ENCODE assay signal across 7 mouse cellular contexts in genomic region chr6:47651385-47651718, GRCm38 (mm10). TPM values are rescaled to one million over a fixed set of nuclear protein-coding genes. Genes with fewer than 3 reads are reported as not detected.
DNase-seq lines count a peak whose midpoint lies in the region; ATAC-seq lines count a peak whose summit lies in the region.
"Not testable (repeated sequence)": the region's sequence is repeated elsewhere in the genome, so short reads cannot be mapped to it uniquely, and the experiment has no call there.

No protein-coding gene starts in this region.

- WGBS in forebrain, embryonic 13.5 days, result 1% methylated on average over 22 of the region's 23 CpGs
- WGBS in heart, embryonic 15.5 days, result under 1% methylated on average over 22 of the region's 23 CpGs
- 2% methylated on average over 22 of the region's 23 CpGs for WGBS in intestine, embryonic 16.5 days
- WGBS in limb, embryonic 15.5 days, result 2% methylated on average over 22 of the region's 23 CpGs
- 1% methylated on average over 22 of the region's 23 CpGs for WGBS in macrophage (ENCODE audit: missing documents)
- WGBS in neural tube, embryonic 11.5 days, result 3% methylated on average over 22 of the region's 23 CpGs

- not testable (repeated sequence) for H3K9me3 ChIP-seq in forebrain, embryonic 13.5 days (replicated peaks); heart, embryonic 15.5 days (replicated peaks); intestine, embryonic 16.5 days (ENCODE audit: control insufficient read depth, low read length); limb, embryonic 15.5 days; neural tube, embryonic 11.5 days (ENCODE audit: control insufficient read depth, low read length)

- H3K27me3 ChIP-seq in forebrain, embryonic 13.5 days; heart, embryonic 15.5 days; intestine, embryonic 16.5 days (replicated peaks; ENCODE audit: control insufficient read depth, insufficient read depth, low read length); limb, embryonic 15.5 days; neural tube, embryonic 11.5 days (ENCODE audit: control insufficient read depth, insufficient read depth, low read length): not testable (repeated sequence)

- peak overlapping the region; percentile 67 for H3K4me3 ChIP-seq in forebrain, embryonic 13.5 days
- peak overlapping the region; percentile 62 for H3K4me3 ChIP-seq in heart, embryonic 15.5 days
- H3K4me3 ChIP-seq in intestine, embryonic 16.5 days (ENCODE audit: low read length), result peak overlapping the region; percentile 73
- peak overlapping the region; percentile 66 for H3K4me3 ChIP-seq in limb, embryonic 15.5 days
- H3K4me3 ChIP-seq in macrophage (ENCODE audit: inconsistent target), result peak overlapping the region; percentile 62
- peak overlapping the region; percentile 55 for H3K4me3 ChIP-seq in neural tube, embryonic 11.5 days (ENCODE audit: low read depth, low read length)

- DNase-seq in neural tube, embryonic 11.5 days (ENCODE audit: low spot score), result not testable (repeated sequence)

- peak overlapping the region; percentile 77 for H3K9ac ChIP-seq in forebrain, embryonic 13.5 days
- peak overlapping the region; percentile 47 for H3K9ac ChIP-seq in heart, embryonic 15.5 days
- H3K9ac ChIP-seq in intestine, embryonic 16.5 days (ENCODE audit: low read depth, low read length), result peak overlapping the region; percentile 75
- peak overlapping the region; percentile 55 for H3K9ac ChIP-seq in limb, embryonic 15.5 days
- peak overlapping the region; percentile 61 for H3K9ac ChIP-seq in neural tube, embryonic 11.5 days (ENCODE audit: low read length)

- not testable (repeated sequence) for H3K36me3 ChIP-seq in forebrain, embryonic 13.5 days (ENCODE audit: poor library complexity, severe bottlenecking); heart, embryonic 15.5 days; intestine, embryonic 16.5 days (ENCODE audit: control insufficient read depth, insufficient read depth, low read length); limb, embryonic 15.5 days; macrophage (ENCODE audit: inconsistent target); neural tube, embryonic 11.5 days (ENCODE audit: control insufficient read depth, insufficient read depth, low read length)

- H3K4me1 ChIP-seq in forebrain, embryonic 13.5 days; heart, embryonic 15.5 days (replicated peaks); intestine, embryonic 16.5 days (ENCODE audit: control insufficient read depth, insufficient read depth, low read length); limb, embryonic 15.5 days; neural tube, embryonic 11.5 days (ENCODE audit: control insufficient read depth, insufficient read depth, low read length): not testable (repeated sequence)

- H3K4me2 ChIP-seq in forebrain, embryonic 13.5 days, result peak overlapping the region; percentile 68
- peak overlapping the region; percentile 86 for H3K4me2 ChIP-seq in heart, embryonic 15.5 days
- H3K4me2 ChIP-seq in intestine, embryonic 16.5 days (ENCODE audit: low read depth, low read length), result peak overlapping the region; percentile 67
- H3K4me2 ChIP-seq in limb, embryonic 15.5 days, result peak overlapping the region; percentile 75
- peak overlapping the region; percentile 65 for H3K4me2 ChIP-seq in neural tube, embryonic 11.5 days (ENCODE audit: low read depth)

- 0 out of 2 replicates have a peak, but pooled peaks have one; percentile 20 for ATAC-seq in common myeloid progenitor, adult 5-6 weeks (replicated peaks; ENCODE audit: low read depth, poor library complexity, severe bottlenecking)
- not testable (repeated sequence) for ATAC-seq in forebrain, embryonic 13.5 days; neural tube, embryonic 11.5 days (ENCODE audit: insufficient read depth, low FRiP score, low TSS enrichment)
- ATAC-seq in heart, embryonic 15.5 days (replicated peaks; ENCODE audit: insufficient number of reproducible peaks, insufficient read depth, low FRiP score, low read depth), result peak; percentile 15; the same call in 1 of the 2 replicates
- ATAC-seq in intestine, embryonic 16.5 days, result peak; percentile 27
- 0 out of 2 replicates have a peak, but pooled peaks have one; percentile 11 for ATAC-seq in limb, embryonic 15.5 days (ENCODE audit: insufficient number of reproducible peaks, low FRiP score, low TSS enrichment, low read depth)

- H3K27ac ChIP-seq in forebrain, embryonic 13.5 days, result peak overlapping the region; percentile 44; the same call in 1 of the 2 replicates
- not testable (repeated sequence) for H3K27ac ChIP-seq in heart, embryonic 15.5 days; intestine, embryonic 16.5 days (ENCODE audit: low read length); neural tube, embryonic 11.5 days (ENCODE audit: low read depth, low read length)
- peak overlapping the region; percentile 82 for H3K27ac ChIP-seq in limb, embryonic 15.5 days
- 0 out of 2 replicates have a peak overlapping the region, but pooled peaks have one; percentile 34 for H3K27ac ChIP-seq in macrophage

- not testable (repeated sequence) for H3K79me2 ChIP-seq in macrophage (ENCODE audit: inconsistent target)

RNA-seq across cellular contexts. Expression of gene Ezh2, which starts 56.2 kb away (rescaled TPM):
- 281 and 287 TPM in 2 replicates for total RNA-seq in common myeloid progenitor, adult 5-6 weeks (2017)
- 221 and 241 TPM in 2 replicates for polyA plus RNA-seq in forebrain, embryonic 13.5 days (2015; fragmentation: Nextera tagmentation; extraction: Ambion mirVana)
- polyA plus RNA-seq in heart, embryonic 15.5 days (2015; fragmentation: Nextera tagmentation; extraction: Ambion mirVana), result 49.7 and 50.8 TPM in 2 replicates
- 50.0 and 54.6 TPM in 2 replicates for polyA plus RNA-seq in intestine, embryonic 16.5 days (2015; fragmentation: Nextera tagmentation; extraction: Ambion mirVana)
- 75.2 and 76.6 TPM in 2 replicates for polyA plus RNA-seq in limb, embryonic 15.5 days (2015; fragmentation: Nextera tagmentation; extraction: Ambion mirVana)
- 10 to 100 TPM; 14.7 to 71.2 (median 36.7) TPM for total RNA-seq in macrophage (2018; cell fraction: chromatin; rRNA removed)
- 10 to 100 TPM; 10.3 to 16.2 (median 13.4) TPM for total RNA-seq in macrophage (2018; cell fraction: cytosol; rRNA removed)
- 10 to 100 TPM; 11.9 to 92.6 (median 21.2) TPM for total RNA-seq in macrophage (2018; cell fraction: nucleus; rRNA removed)
- polyA plus RNA-seq in macrophage (2018), result 9.2 to 31.7 TPM (median 13.5 TPM) in 3 replicates
- 155 and 168 TPM in 2 replicates for polyA plus RNA-seq in neural tube, embryonic 11.5 days (2014; fragmentation: Nextera tagmentation; extraction: Ambion mirVana)
